Mouse (Mus musculus): ENCODE data around the gene Itgb5.

Itgb5 gene

DNA sequence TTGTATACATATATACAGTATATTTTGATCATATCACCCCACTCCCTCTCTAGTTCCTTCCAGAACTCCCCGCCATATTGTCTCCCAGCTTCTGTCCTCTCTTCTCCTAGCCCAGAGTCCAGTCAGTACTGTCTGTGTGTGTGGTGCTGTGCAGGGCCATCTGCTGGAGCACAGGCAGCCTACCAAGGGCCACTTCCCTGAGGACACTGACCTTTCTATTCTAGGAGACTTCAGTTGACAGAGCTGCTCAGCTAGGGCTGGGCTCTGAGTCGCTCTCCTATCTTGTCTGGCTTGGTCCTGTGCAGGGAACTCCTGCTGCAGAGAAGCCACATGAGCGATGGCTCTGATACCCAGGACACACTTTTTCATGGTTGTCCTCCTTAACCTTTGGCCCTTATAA, 166.0 kb downstream of the Itgb5 start:
- no peak for DNase-seq

DNA sequence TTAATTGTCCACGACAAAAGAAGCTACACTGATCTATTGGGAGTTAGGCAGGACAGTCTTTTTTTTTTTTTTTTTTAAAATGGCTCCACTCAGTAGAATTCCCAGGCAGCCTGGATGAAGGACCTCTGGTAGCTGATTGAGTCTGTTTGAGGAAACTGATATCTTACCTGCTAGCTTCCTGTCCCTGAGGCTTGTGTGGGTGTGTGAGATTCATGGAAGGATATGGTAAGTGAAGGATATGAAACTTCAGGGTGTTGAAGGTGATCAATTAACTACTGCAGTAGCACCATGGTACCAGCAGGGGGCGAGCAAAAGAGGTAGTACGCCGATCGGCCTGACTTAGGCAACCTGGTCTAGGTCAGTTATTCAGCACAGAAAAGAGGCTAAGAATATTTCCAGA, 166.6 kb downstream of the Itgb5 start:
- DNase-seq, result peak; percentile 70 to 84

DNA sequence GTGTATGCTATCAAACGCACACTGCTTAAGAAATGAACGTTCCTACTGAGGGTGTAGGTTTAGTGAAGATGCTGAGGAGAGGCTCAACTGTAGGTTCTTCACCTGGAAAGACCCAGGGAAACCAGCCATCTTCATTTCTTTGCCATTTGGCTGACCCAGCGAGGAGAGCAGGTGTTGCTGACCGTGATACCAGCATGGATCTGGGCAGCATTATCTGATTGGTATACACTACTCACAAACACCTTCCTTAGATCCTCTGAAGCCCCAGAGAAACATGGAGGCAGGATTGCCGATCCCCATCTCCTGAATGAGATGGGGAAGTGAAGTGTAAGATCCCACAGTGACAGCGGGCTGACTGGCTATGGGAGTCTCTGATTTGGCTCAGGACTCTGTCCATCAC, 168.5 kb downstream of the Itgb5 start:
- DNase-seq, result no peak
